ENCODE assay signal across 10 mouse cellular contexts in the genomic region with DNA sequence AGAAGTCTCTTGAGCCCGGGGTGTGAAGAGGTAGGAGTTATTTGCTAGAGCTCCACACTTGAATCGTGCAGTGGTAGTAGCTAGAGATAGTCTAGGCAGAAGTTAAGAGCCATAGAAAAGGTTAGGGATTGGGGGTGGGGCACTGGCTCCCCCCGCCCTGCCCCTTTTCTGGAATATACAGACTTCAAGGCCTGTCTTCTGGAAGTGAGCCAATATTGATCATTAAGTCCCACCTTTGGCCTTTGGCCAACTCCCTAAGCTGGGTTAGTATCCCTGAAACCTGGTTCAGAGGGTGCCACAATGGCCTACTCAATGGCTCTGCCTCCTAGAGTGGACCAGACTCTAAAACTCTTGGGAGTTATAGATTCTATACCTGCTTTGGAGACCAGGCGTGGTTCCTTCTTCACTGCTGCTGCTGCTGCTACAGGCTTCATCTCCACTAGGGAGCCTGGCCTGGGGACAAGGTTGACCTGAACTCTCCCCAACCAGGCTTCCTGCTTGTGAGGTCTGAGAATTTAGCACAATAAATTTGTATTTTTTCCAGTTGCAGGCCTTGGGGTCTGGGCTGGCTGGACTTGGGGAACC. TPM values are rescaled to one million over a fixed set of nuclear protein-coding genes. Genes with fewer than 3 reads are reported as not detected.
DNase-seq lines count a peak whose midpoint lies in the region; ATAC-seq and TF ChIP-seq lines count a peak whose summit lies in the region.
"Had no signal": no experiment of that assay in that cellular context is flagged by ENCODE, and none has a peak within 500 bp of the region (broad histone marks: within the 10 kb centered on the region; RNA-seq: fewer than 3 reads in every experiment).

No protein-coding gene starts in this region.

- peaks cover 33% of the 10 kb centered on the region for H3K4me1 ChIP-seq in midbrain, embryonic 12.5 days
- H3K4me1 ChIP-seq in midbrain, postnatal 0 days (ENCODE audit: insufficient read depth, low read length): no peaks in the 10 kb centered on the region; the same call in 1 of the 2 replicates
- H3K4me1 ChIP-seq in intestine, embryonic 15.5 days (replicated peaks): peaks cover 28% of the 10 kb centered on the region
- H3K4me1 ChIP-seq in stomach, embryonic 14.5 days (ENCODE audit: control insufficient read depth, insufficient read depth, low read length): peaks cover 5% of the 10 kb centered on the region; the same call in 1 of the 2 replicates

- ATAC-seq in midbrain, embryonic 12.5 days (ENCODE audit: low FRiP score, low read depth): no peak
- no peak for ATAC-seq in midbrain, postnatal 0 days (ENCODE audit: low FRiP score)
- ATAC-seq in intestine, embryonic 15.5 days: no peak
- no peak for ATAC-seq in stomach, embryonic 14.5 days (ENCODE audit: insufficient number of reproducible peaks, insufficient read depth, low FRiP score, low read depth)

- 91% methylated on average over 4 of the region's 4 CpGs for WGBS in midbrain, embryonic 12.5 days
- WGBS in midbrain, postnatal 0 days: 93% methylated on average over 4 of the region's 4 CpGs
- WGBS in intestine, embryonic 15.5 days: 82% methylated on average over 4 of the region's 4 CpGs
- 88% methylated on average over 4 of the region's 4 CpGs for WGBS in stomach, embryonic 14.5 days

- no peak overlapping the region; the same call in 1 of the 2 replicates for H3K9ac ChIP-seq in midbrain, embryonic 12.5 days (replicated peaks)
- no peak overlapping the region for H3K9ac ChIP-seq in midbrain, postnatal 0 days (replicated peaks; ENCODE audit: low read length, poor library complexity, severe bottlenecking)
- H3K9ac ChIP-seq in intestine, embryonic 15.5 days: peak overlapping the region; percentile 14; the same call in 1 of the 2 replicates
- no peak overlapping the region for H3K9ac ChIP-seq in stomach, embryonic 14.5 days (replicated peaks; ENCODE audit: low read depth, low read length)

- no peaks in the 10 kb centered on the region for H3K9me3 ChIP-seq in midbrain, embryonic 12.5 days
- H3K9me3 ChIP-seq in midbrain, postnatal 0 days (ENCODE audit: low read length): no peaks in the 10 kb centered on the region
- no peaks in the 10 kb centered on the region for H3K9me3 ChIP-seq in intestine, embryonic 15.5 days
- no peaks in the 10 kb centered on the region for H3K9me3 ChIP-seq in stomach, embryonic 14.5 days (ENCODE audit: control insufficient read depth, low read depth, low read length)

- H3K27me3 ChIP-seq in midbrain, embryonic 12.5 days: peaks cover 82% of the 10 kb centered on the region
- H3K27me3 ChIP-seq in midbrain, postnatal 0 days (ENCODE audit: insufficient read depth, low read length): peaks cover 24% of the 10 kb centered on the region
- H3K27me3 ChIP-seq in intestine, embryonic 15.5 days (replicated peaks): peaks cover 23% of the 10 kb centered on the region
- H3K27me3 ChIP-seq in stomach, embryonic 14.5 days (ENCODE audit: control insufficient read depth, insufficient read depth, low read length): peaks cover 19% of the 10 kb centered on the region

- intact Hi-C loops in gastrocnemius, adult 2 months (cut with DNase I): no loop called here

- H3K4me2 ChIP-seq in midbrain, embryonic 12.5 days (replicated peaks): peak overlapping the region; percentile 44; the same call in 1 of the 2 replicates
- no peak overlapping the region; the same call in 1 of the 2 replicates for H3K4me2 ChIP-seq in midbrain, postnatal 0 days (ENCODE audit: low read depth, low read length, poor library complexity, severe bottlenecking)
- H3K4me2 ChIP-seq in intestine, embryonic 15.5 days (replicated peaks): peak overlapping the region; percentile 57
- peak overlapping the region; percentile 53 for H3K4me2 ChIP-seq in stomach, embryonic 14.5 days (replicated peaks; ENCODE audit: low read depth, low read length)

- DNase-seq in gastrocnemius, adult 2 months: no peak
- DNase-seq in gastrocnemius, adult 8-10 months (ENCODE audit: low spot score in 2 of 2): no peak
- DNase-seq in midbrain, postnatal 0 days (ENCODE audit: low spot score): no peak
- no peak for DNase-seq in B cell, adult 2 months
- DNase-seq in frontal cortex, postnatal 10 days (ENCODE audit: low spot score in 2 of 2): no peak
- DNase-seq: layer of hippocampus, postnatal 36 days had no signal

- TF ChIP-seq CTCF in gastrocnemius, adult 2 months (IDR thresholded peaks at IDR 0.05): no peak
- no peak for TF ChIP-seq CTCF in midbrain, postnatal 0 days (IDR thresholded peaks at IDR 0.05)

- no peaks in the 10 kb centered on the region for H3K36me3 ChIP-seq in midbrain, embryonic 12.5 days
- H3K36me3 ChIP-seq in midbrain, postnatal 0 days (ENCODE audit: insufficient read depth, low read length): no peaks in the 10 kb centered on the region
- no peaks in the 10 kb centered on the region for H3K36me3 ChIP-seq in intestine, embryonic 15.5 days
- H3K36me3 ChIP-seq in stomach, embryonic 14.5 days (ENCODE audit: control insufficient read depth, insufficient read depth, low read length): no peaks in the 10 kb centered on the region; the same call in 1 of the 2 replicates

- H3K4me3 ChIP-seq in gastrocnemius, adult 2 months: peak overlapping the region; percentile 73
- no peak overlapping the region for H3K4me3 ChIP-seq in midbrain, embryonic 12.5 days
- H3K4me3 ChIP-seq in midbrain, postnatal 0 days (ENCODE audit: low read depth, low read length): no peak overlapping the region
- peak overlapping the region; percentile 30 for H3K4me3 ChIP-seq in intestine, embryonic 15.5 days (replicated peaks)
- peak overlapping the region; percentile 30 for H3K4me3 ChIP-seq in stomach, embryonic 14.5 days (ENCODE audit: low read depth, low read length)

- H3K27ac ChIP-seq in gastrocnemius, adult 2 months: peak overlapping the region; percentile 92
- no peak overlapping the region for H3K27ac ChIP-seq in midbrain, embryonic 12.5 days (replicated peaks)
- H3K27ac ChIP-seq in midbrain, postnatal 0 days (ENCODE audit: low read depth, low read length): no peak overlapping the region
- H3K27ac ChIP-seq in intestine, embryonic 15.5 days: no peak overlapping the region
- H3K27ac ChIP-seq in stomach, embryonic 14.5 days (ENCODE audit: low read length): no peak overlapping the region

RNA-seq across cellular contexts. Expression of a gene that starts 1.8 kb away (rescaled TPM):
- 1 to 10 TPM; 1.4 to 2.6 TPM for total RNA-seq in gastrocnemius, adult 2 months (2021)
- 1 to 10 TPM; 1.2 to 3.9 (median 2.3) TPM for total RNA-seq in gastrocnemius, adult 8-10 months (2022)
- 5.2 and 5.4 TPM in 2 replicates for polyA plus RNA-seq in midbrain, embryonic 12.5 days (2016; fragmentation: Nextera tagmentation; extraction: Ambion mirVana)
- 3.8 and 6.8 TPM in 2 replicates for total RNA-seq in midbrain, postnatal 0 days (2014; rRNA removed)
- 2.4 and 2.7 TPM in 2 replicates for polyA plus RNA-seq in midbrain, postnatal 0 days (2015; fragmentation: Nextera tagmentation; extraction: Ambion mirVana)
- 11.1 and 11.9 TPM in 2 replicates for polyA plus RNA-seq in intestine, embryonic 15.5 days (2015; fragmentation: Nextera tagmentation; extraction: Ambion mirVana)
- 11.3 and 12.0 TPM in 2 replicates for polyA plus RNA-seq in stomach, embryonic 14.5 days (2014; fragmentation: Nextera tagmentation; extraction: Ambion mirVana)
- total RNA-seq: granulocyte monocyte progenitor cell, adult 5-6 weeks had no signal

RNA-seq across cellular contexts. Expression of a gene that starts 6.9 kb away (rescaled TPM):
- under 1 TPM; 0.28 to 0.67 TPM for total RNA-seq in gastrocnemius, adult 2 months (2021)
- under 1 TPM; 0.13 to 0.89 (median 0.35) TPM for total RNA-seq in gastrocnemius, adult 8-10 months (2022)
- polyA plus RNA-seq in midbrain, embryonic 12.5 days (2016; fragmentation: Nextera tagmentation; extraction: Ambion mirVana): 19.0 and 19.5 TPM in 2 replicates
- total RNA-seq in midbrain, postnatal 0 days (2014; rRNA removed): 9.9 and 26.1 TPM in 2 replicates
- 9.9 and 10.1 TPM in 2 replicates for polyA plus RNA-seq in midbrain, postnatal 0 days (2015; fragmentation: Nextera tagmentation; extraction: Ambion mirVana)
- polyA plus RNA-seq in intestine, embryonic 15.5 days (2015; fragmentation: Nextera tagmentation; extraction: Ambion mirVana): 13.2 and 16.0 TPM in 2 replicates
- 5.6 and 8.8 TPM in 2 replicates for polyA plus RNA-seq in stomach, embryonic 14.5 days (2014; fragmentation: Nextera tagmentation; extraction: Ambion mirVana)

RNA-seq across cellular contexts. Expression of a gene that starts 10.0 kb away (rescaled TPM):
- total RNA-seq in gastrocnemius, adult 2 months (2021): 10 to 100 TPM; 33.4 to 37.0 TPM
- 10 to 100 TPM; 29.8 to 36.3 (median 35.5) TPM for total RNA-seq in gastrocnemius, adult 8-10 months (2022)
- polyA plus RNA-seq in midbrain, embryonic 12.5 days (2016; fragmentation: Nextera tagmentation; extraction: Ambion mirVana): 210 and 213 TPM in 2 replicates
- total RNA-seq in midbrain, postnatal 0 days (2014; rRNA removed): 43.0 and 76.9 TPM in 2 replicates
- 138 and 154 TPM in 2 replicates for polyA plus RNA-seq in midbrain, postnatal 0 days (2015; fragmentation: Nextera tagmentation; extraction: Ambion mirVana)
- polyA plus RNA-seq in intestine, embryonic 15.5 days (2015; fragmentation: Nextera tagmentation; extraction: Ambion mirVana): 133 and 138 TPM in 2 replicates
- 164 and 167 TPM in 2 replicates for polyA plus RNA-seq in stomach, embryonic 14.5 days (2014; fragmentation: Nextera tagmentation; extraction: Ambion mirVana)

RNA-seq across cellular contexts. Expression of a gene that starts 11.9 kb away (rescaled TPM):
- 1 to 10 TPM; 3.7 to 4.4 TPM for total RNA-seq in gastrocnemius, adult 2 months (2021)
- 1 to 10 TPM; 1.6 to 3.3 (median 3.0) TPM for total RNA-seq in gastrocnemius, adult 8-10 months (2022)
- 10.5 and 12.4 TPM in 2 replicates for polyA plus RNA-seq in midbrain, embryonic 12.5 days (2016; fragmentation: Nextera tagmentation; extraction: Ambion mirVana)
- total RNA-seq in midbrain, postnatal 0 days (2014; rRNA removed): 3.4 and 5.5 TPM in 2 replicates
- 18.6 and 20.1 TPM in 2 replicates for polyA plus RNA-seq in midbrain, postnatal 0 days (2015; fragmentation: Nextera tagmentation; extraction: Ambion mirVana)
- polyA plus RNA-seq in intestine, embryonic 15.5 days (2015; fragmentation: Nextera tagmentation; extraction: Ambion mirVana): 8.8 and 10.6 TPM in 2 replicates
- polyA plus RNA-seq in stomach, embryonic 14.5 days (2014; fragmentation: Nextera tagmentation; extraction: Ambion mirVana): 9.2 and 13.3 TPM in 2 replicates

RNA-seq across cellular contexts. Expression of a gene that starts 11.9 kb away (rescaled TPM):
- total RNA-seq in gastrocnemius, adult 2 months (2021): 100 to 1,000 TPM; 109 to 117 TPM
- 100 to 1,000 TPM in 3 of 4 experiments, 10 to 100 TPM in 1; 92.8 to 127 (median 113) TPM for total RNA-seq in gastrocnemius, adult 8-10 months (2022)
- 172 and 188 TPM in 2 replicates for polyA plus RNA-seq in midbrain, embryonic 12.5 days (2016; fragmentation: Nextera tagmentation; extraction: Ambion mirVana)
- total RNA-seq in midbrain, postnatal 0 days (2014; rRNA removed): 66.1 and 81.2 TPM in 2 replicates
- polyA plus RNA-seq in midbrain, postnatal 0 days (2015; fragmentation: Nextera tagmentation; extraction: Ambion mirVana): 588 and 612 TPM in 2 replicates
- 196 and 226 TPM in 2 replicates for polyA plus RNA-seq in intestine, embryonic 15.5 days (2015; fragmentation: Nextera tagmentation; extraction: Ambion mirVana)
- 157 and 164 TPM in 2 replicates for polyA plus RNA-seq in stomach, embryonic 14.5 days (2014; fragmentation: Nextera tagmentation; extraction: Ambion mirVana)

Comparison
In these comparisons a context has a peak if more than half of its experiments do, and no peak if none do; other contexts are left out.
1. H3K4me3 ChIP-seq: peak in gastrocnemius, adult 2 months (single experiment), intestine, embryonic 15.5 days (single experiment) and stomach, embryonic 14.5 days (single experiment); none in midbrain, embryonic 12.5 days (single experiment) and midbrain, postnatal 0 days (single experiment).